Mouse (Mus musculus) forebrain, embryonic 15.5 days (tissue): ENCODE measurements at regions not wholly inside any gene's neighbourhood (a gene's known extent, or its start where the extent isn't known, plus 50 kb on each side); places are given as distances from the start of the nearest gene placed in this dataset.
A peak's percentile ranks its signal among the peaks of the same experiment; 100 is the strongest.
"Not testable (repeated sequence)": the region's sequence is repeated elsewhere in the genome, so short reads cannot be mapped to it uniquely, and the experiment has no call there.

Experiments
- ATAC-seq: fragments of 200-750 bp; cut with Nextera tagmentation; replicated peaks from 2 replicates; pipeline ENCODE4 v1.8.0; 2017; ENCODE audit warnings: mild to moderate bottlenecking, moderate TSS enrichment, moderate library complexity
- H3K27ac ChIP-seq: fragments of 300-500 bp; sonication (generic); replicated peaks from 2 replicates; pipeline ENCODE4 v1.5.1; 2015; ENCODE audit warnings: mild to moderate bottlenecking, inconsistent platforms
- H3K27me3 ChIP-seq: fragments of 300-500 bp; sonication (generic); 2 replicates; pipeline ENCODE4 v1.6.1; 2015; ENCODE audit warnings: inconsistent platforms
- H3K36me3 ChIP-seq: fragments of 300-500 bp; sonication (generic); 2 replicates; pipeline ENCODE4 v1.6.1; 2015; ENCODE audit warnings: mild to moderate bottlenecking, inconsistent platforms
- H3K4me1 ChIP-seq: fragments of 300-500 bp; sonication (generic); 2 replicates; pipeline ENCODE4 v1.6.1; 2015; ENCODE audit warnings: inconsistent platforms
- H3K4me2 ChIP-seq: fragments of 300-500 bp; sonication (generic); replicated peaks from 2 replicates; pipeline ENCODE4 v1.6.1; 2015; ENCODE audit warnings: mild to moderate bottlenecking, inconsistent platforms
- H3K4me3 ChIP-seq: fragments of 300-500 bp; sonication (generic); 2 replicates; pipeline ENCODE4 v1.5.1; 2015; ENCODE audit warnings: mild to moderate bottlenecking, inconsistent platforms
- H3K9ac ChIP-seq: fragments of 300-500 bp; sonication (generic); replicated peaks from 2 replicates; pipeline ENCODE4 v1.6.1; 2015; ENCODE audit warnings: mild to moderate bottlenecking, inconsistent platforms
- H3K9me3 ChIP-seq: fragments of 300-500 bp; sonication (generic); 2 replicates; pipeline ENCODE4 v1.6.1; 2016; ENCODE audit warnings: inconsistent platforms
- WGBS: fragments of 180-500 bp; shearing (Covaris S2); methylation state at CpG from one replicate; pipeline ENCODE4 v1.1.7; 2015; ENCODE audit warnings: mixed read lengths; 5-methylcytosine and 5-hydroxymethylcytosine counted together

- H3K9me3 ChIP-seq, result no peaks in the 10 kb centered on the region
- no peaks in the 10 kb centered on the region for H3K36me3 ChIP-seq
- H3K9ac ChIP-seq, result no peak overlapping the region
- H3K27ac ChIP-seq, result no peak overlapping the region
- H3K4me2 ChIP-seq, result no peak overlapping the region
- no peaks in the 10 kb centered on the region for H3K4me1 ChIP-seq
- H3K4me3 ChIP-seq, result no peak overlapping the region
- no peaks in the 10 kb centered on the region for H3K27me3 ChIP-seq
- ATAC-seq, result no peak
- 87% methylated on average over 10 of the region's 10 CpGs for WGBS
Observed at GRCm38 (mm10) chr2:3864872-3865271, 152.6 kb upstream of the Frmd4a start.

GRCm38 (mm10) chr2:3866736-3867135, 150.8 kb upstream of the Frmd4a start:
- H3K36me3 ChIP-seq, H3K9ac ChIP-seq, H3K9me3 ChIP-seq, H3K4me1 ChIP-seq, H3K27me3 ChIP-seq, ATAC-seq, H3K4me2 ChIP-seq, H3K27ac ChIP-seq, H3K4me3 ChIP-seq: not testable (repeated sequence)
- WGBS, result 92% methylated on average over 4 of the region's 4 CpGs

GRCm38 (mm10) chr2:3869701-3870100, 147.8 kb upstream of the Frmd4a start:
- Histone ChIP-seq H3K36me3 (no peaks in the 10 kb centered on the region), H3K4me3 (no peak overlapping the region)
- 85% methylated on average over 1 of the region's 1 CpGs for WGBS

GRCm38 (mm10) chr2:3871748-3872147, 145.8 kb upstream of the Frmd4a start:
- Histone ChIP-seq H3K9ac (no peak overlapping the region), H3K36me3 (no peaks in the 10 kb centered on the region), H3K9me3 (no peaks in the 10 kb centered on the region), H3K27me3 (no peaks in the 10 kb centered on the region), H3K27ac (no peak overlapping the region), H3K4me1 (no peaks in the 10 kb centered on the region), H3K4me3 (no peak overlapping the region), H3K4me2 (no peak overlapping the region)
- no peak for ATAC-seq
- 98% methylated on average over 3 of the region's 3 CpGs for WGBS

More at GRCm38 (mm10) chr2:3869701-3870100, 147.8 kb upstream of the Frmd4a start:
- H3K4me1 ChIP-seq, result no peaks in the 10 kb centered on the region
- H3K27ac ChIP-seq, result no peak overlapping the region
- H3K9me3 ChIP-seq, result no peaks in the 10 kb centered on the region
- H3K27me3 ChIP-seq, result no peaks in the 10 kb centered on the region
- no peak overlapping the region for H3K9ac ChIP-seq
- ATAC-seq, result no peak
- H3K4me2 ChIP-seq, result no peak overlapping the region

- H3K9me3 ChIP-seq, result no peaks in the 10 kb centered on the region
- no peak overlapping the region for H3K27ac ChIP-seq
- H3K4me2 ChIP-seq, result no peak overlapping the region
- no peaks in the 10 kb centered on the region for H3K36me3 ChIP-seq
- no peak overlapping the region for H3K4me3 ChIP-seq
- H3K27me3 ChIP-seq, result no peaks in the 10 kb centered on the region
- peaks cover 24% of the 10 kb centered on the region for H3K4me1 ChIP-seq
- 62% methylated on average over 6 of the region's 6 CpGs for WGBS
- H3K9ac ChIP-seq, result no peak overlapping the region
- ATAC-seq, result no peak
Observed at GRCm38 (mm10) chr2:3887000-3887399, 130.5 kb upstream of the Frmd4a start.

- WGBS, result 9% methylated on average over 14 of the region's 14 CpGs
Observed at GRCm38 (mm10) chr2:3887845-3888433, 129.6 kb upstream of the Frmd4a start.

GRCm38 (mm10) chr2:3889381-3889780, 128.1 kb upstream of the Frmd4a start:
- Histone ChIP-seq H3K36me3 (no peaks in the 10 kb centered on the region), H3K9me3 (no peaks in the 10 kb centered on the region), H3K27me3 (no peaks in the 10 kb centered on the region), H3K9ac (no peak overlapping the region), H3K4me2 (no peak overlapping the region), H3K4me1 (peaks cover 24% of the 10 kb centered on the region), H3K27ac (no peak overlapping the region), H3K4me3 (no peak overlapping the region)
- no peak for ATAC-seq
- WGBS, result 27% methylated on average over 3 of the region's 3 CpGs

More at GRCm38 (mm10) chr2:3887845-3888433, 129.6 kb upstream of the Frmd4a start:
- no peak overlapping the region for H3K27ac ChIP-seq
- H3K9me3 ChIP-seq, result no peaks in the 10 kb centered on the region
- H3K4me3 ChIP-seq, result peak overlapping the region; percentile 15; the same call in 1 of the 2 replicates
- H3K4me1 ChIP-seq, result peaks cover 24% of the 10 kb centered on the region
- H3K36me3 ChIP-seq, result no peaks in the 10 kb centered on the region
- H3K9ac ChIP-seq, result peak overlapping the region; percentile 19; the same call in 1 of the 2 replicates
- H3K27me3 ChIP-seq, result no peaks in the 10 kb centered on the region
- peak overlapping the region; percentile 38 for H3K4me2 ChIP-seq
- ATAC-seq, result 0 out of 2 replicates have a peak, but pooled peaks have one; percentile 26

GRCm38 (mm10) chr2:3890462-3890861, 127.1 kb upstream of the Frmd4a start:
- no peak for ATAC-seq
- Histone ChIP-seq H3K27me3 (no peaks in the 10 kb centered on the region), H3K4me3 (no peak overlapping the region), H3K36me3 (no peaks in the 10 kb centered on the region), H3K27ac (peak overlapping the region; percentile 52), H3K9me3 (no peaks in the 10 kb centered on the region), H3K9ac (no peak overlapping the region), H3K4me1 (peaks cover 24% of the 10 kb centered on the region), H3K4me2 (no peak overlapping the region)
- 19% methylated on average over 8 of the region's 8 CpGs for WGBS

- ATAC-seq, result no peak
Observed at GRCm38 (mm10) chr2:3907026-3907425, 110.5 kb upstream of the Frmd4a start.

GRCm38 (mm10) chr2:3908192-3908591, 109.3 kb upstream of the Frmd4a start:
- Histone ChIP-seq H3K9me3 (no peaks in the 10 kb centered on the region), H3K27me3 (no peaks in the 10 kb centered on the region), H3K27ac (peak overlapping the region; percentile 28), H3K4me3 (no peak overlapping the region), H3K4me1 (peaks cover 11% of the 10 kb centered on the region), H3K36me3 (no peaks in the 10 kb centered on the region), H3K9ac (no peak overlapping the region), H3K4me2 (no peak overlapping the region)
- peak; percentile 46; the same call in 1 of the 2 replicates for ATAC-seq
- 57% methylated on average over 3 of the region's 3 CpGs for WGBS

More at GRCm38 (mm10) chr2:3907026-3907425, 110.5 kb upstream of the Frmd4a start:
- Histone ChIP-seq H3K4me1 (peaks cover 11% of the 10 kb centered on the region), H3K4me3 (no peak overlapping the region), H3K9ac (no peak overlapping the region), H3K4me2 (no peak overlapping the region), H3K27ac (no peak overlapping the region), H3K9me3 (no peaks in the 10 kb centered on the region), H3K27me3 (no peaks in the 10 kb centered on the region), H3K36me3 (no peaks in the 10 kb centered on the region)
- WGBS, result 93% methylated on average over 4 of the region's 4 CpGs

- Histone ChIP-seq H3K27ac (peak overlapping the region; percentile 68), H3K4me2 (no peak overlapping the region), H3K4me1 (peaks cover 11% of the 10 kb centered on the region), H3K4me3 (no peak overlapping the region), H3K9ac (no peak overlapping the region), H3K27me3 (no peaks in the 10 kb centered on the region), H3K9me3 (no peaks in the 10 kb centered on the region), H3K36me3 (no peaks in the 10 kb centered on the region)
- peak; percentile 73; the same call in 1 of the 2 replicates for ATAC-seq
- WGBS, result 53% methylated on average over 9 of the region's 9 CpGs
Observed at GRCm38 (mm10) chr2:3910086-3910891, 107.2 kb upstream of the Frmd4a start.

- Histone ChIP-seq H3K4me3 (no peak overlapping the region), H3K27me3 (no peaks in the 10 kb centered on the region), H3K4me1 (peaks cover 5% of the 10 kb centered on the region; the same call in 1 of the 2 replicates), H3K9ac (no peak overlapping the region), H3K27ac (no peak overlapping the region), H3K36me3 (no peaks in the 10 kb centered on the region), H3K9me3 (no peaks in the 10 kb centered on the region), H3K4me2 (no peak overlapping the region)
- 84% methylated on average over 7 of the region's 7 CpGs for WGBS
- ATAC-seq, result no peak
Observed at GRCm38 (mm10) chr2:3915141-3915540, 102.4 kb upstream of the Frmd4a start.
